Mouse (Mus musculus) skeletal muscle tissue, postnatal 0 days (tissue): ENCODE measurements around the gene Cxcr5. TPM values are rescaled to one million over a fixed set of nuclear protein-coding genes. Genes with fewer than 3 reads are reported as not detected.

Experiments
- polyA plus RNA-seq: library from polyadenylated mRNA; unstranded; fragments of >200 nt; fragmentation: Nextera tagmentation; extraction: Ambion mirVana; gene quantifications from 2 replicates; pipeline ENCODE4 v1.2.1, GENCODE M21; 2015

Cxcr5 gene
- polyA plus RNA-seq: 0.12 and 0.13 TPM in 2 replicates

GRCm38 (mm10) chr9:44561597-44561996 lies at the start of gene Cxcr5:
Cxcr5 (minus strand) TSS chr9:44561877.

GRCm38 (mm10) chr9:44604779-44605615 lies 43.3 kb upstream of the Cxcr5 start, which contains the start of gene Ddx6:
Ddx6 (plus strand) TSS chr9:44604892.

GRCm38 (mm10) chr9:44482552-44482951 lies 79.1 kb downstream of the Cxcr5 start, which contains the start of gene Bcl9l:
Bcl9l (plus strand) TSS chr9:44482825.

Other genes with a start within 250 kb of the Cxcr5 start
- 3.5 and 6.5 TPM in 2 replicates for gene C2cd2l, start 241.6 kb downstream of the Cxcr5 start, polyA plus RNA-seq
- 19.2 and 20.1 TPM in 2 replicates for gene Dpagt1, start 235.9 kb downstream of the Cxcr5 start, polyA plus RNA-seq
- gene H2afx, start 227.2 kb downstream of the Cxcr5 start, polyA plus RNA-seq: 55.3 and 61.5 TPM in 2 replicates
- 44.7 and 48.8 TPM in 2 replicates for gene Hmbs, start 217.6 kb downstream of the Cxcr5 start, polyA plus RNA-seq
- gene Vps11, start 200.2 kb downstream of the Cxcr5 start, polyA plus RNA-seq: 17.4 and 18.7 TPM in 2 replicates
- 5.4 and 5.8 TPM in 2 replicates for gene Hyou1, start 182.4 kb downstream of the Cxcr5 start, polyA plus RNA-seq
- gene Slc37a4, start 165.0 kb downstream of the Cxcr5 start, polyA plus RNA-seq: 57.2 and 57.6 TPM in 2 replicates
- gene Rps25, start 154.7 kb downstream of the Cxcr5 start, polyA plus RNA-seq: 1,824 and 1,924 TPM in 2 replicates
- gene Trappc4, start 154.3 kb downstream of the Cxcr5 start, polyA plus RNA-seq: 70.1 and 75.2 TPM in 2 replicates
- 14.7 and 17.9 TPM in 2 replicates for gene Ccdc84, start 143.3 kb downstream of the Cxcr5 start, polyA plus RNA-seq
- not detected in 2 replicates for gene Foxr1, start 120.7 kb downstream of the Cxcr5 start, polyA plus RNA-seq
- gene Upk2, start 106.9 kb downstream of the Cxcr5 start, polyA plus RNA-seq: 0.16 and 0.22 TPM in 2 replicates
- 13.3 and 14.9 TPM in 2 replicates for gene Bcl9l, start 79.1 kb downstream of the Cxcr5 start, polyA plus RNA-seq
- gene Ddx6, start 43.0 kb upstream of the Cxcr5 start, polyA plus RNA-seq: 8.9 and 9.1 TPM in 2 replicates
- not detected in 2 replicates for gene Treh, start 111.4 kb upstream of the Cxcr5 start, polyA plus RNA-seq
- gene Phldb1, start 173.3 kb upstream of the Cxcr5 start, polyA plus RNA-seq: 22.9 and 26.2 TPM in 2 replicates
- gene Arcn1, start 206.0 kb upstream of the Cxcr5 start, polyA plus RNA-seq: 78.8 and 86.3 TPM in 2 replicates
- gene Ift46, start 206.0 kb upstream of the Cxcr5 start, polyA plus RNA-seq: 53.7 and 58.3 TPM in 2 replicates
- gene Tmem25, start 237.4 kb upstream of the Cxcr5 start, polyA plus RNA-seq: 4.1 and 4.5 TPM in 2 replicates
- gene Ttc36, start 241.2 kb upstream of the Cxcr5 start, polyA plus RNA-seq: 0.87 and 1.4 TPM in 2 replicates